Mouse (Mus musculus) monocyte, adult 2 months (primary cell): ENCODE measurements around the gene Zfp553.

ENCODE experiments used
- DNase-seq, 2 experiments: peaks; one replicate each; pipeline ENCODE4 v3.0.0; 2022; ENCODE audit warnings: low spot score in 2 of 2, low read depth in 1 of 2

The Zfp553 gene

DNA sequence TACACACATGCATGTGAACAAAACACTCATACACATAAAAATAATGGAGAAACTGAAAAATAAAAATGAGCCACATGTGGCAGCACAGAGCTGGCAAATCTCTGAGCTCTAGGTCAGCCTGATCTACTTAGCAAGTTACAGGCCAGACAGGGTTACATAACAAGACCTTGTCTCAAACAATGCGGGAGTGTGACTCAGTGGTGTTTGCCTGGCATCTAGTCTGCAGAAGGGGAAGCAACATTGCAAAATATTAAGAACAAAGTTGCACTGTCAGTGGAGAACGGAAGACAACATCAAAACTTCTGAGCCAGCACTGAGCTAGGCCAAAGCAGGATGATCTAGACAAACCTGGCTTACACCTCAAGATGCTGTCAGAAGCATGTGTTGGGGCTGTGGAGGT is 37.4 kb downstream of the Zfp553 start:
- DNase-seq: peak in 1 of 2 experiments; percentile 27

DNA sequence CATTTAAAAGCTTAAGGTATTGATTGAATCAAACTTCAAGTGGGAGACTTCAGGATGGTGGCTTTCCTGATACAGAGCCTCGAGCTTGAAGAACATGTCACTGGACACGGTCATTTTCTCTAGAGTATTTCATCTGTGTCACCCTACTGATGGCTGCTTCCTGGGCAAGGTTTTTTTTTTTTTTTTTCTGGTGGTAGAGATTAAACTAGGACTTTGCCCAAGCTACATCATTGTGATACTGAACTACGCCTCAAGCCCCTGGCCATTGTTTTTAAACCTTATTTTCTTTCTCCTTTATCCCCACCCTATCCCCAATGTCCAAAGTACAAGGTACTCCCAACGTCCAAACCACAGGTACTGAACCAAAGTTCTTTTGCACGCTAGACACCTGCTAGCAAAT is 37.8 kb downstream of the Zfp553 start:
- DNase-seq: no peak

- no peak for DNase-seq
These were observed 38.2 kb downstream of the Zfp553 start for GRCm38 (mm10) chr7:127271093-127271492.

GRCm38 (mm10) chr7:127272566-127272965 is 39.7 kb downstream of the Zfp553 start:
- DNase-seq: no peak

- no peak for DNase-seq
These were observed 40.5 kb downstream of the Zfp553 start for GRCm38 (mm10) chr7:127273118-127273923.

DNA sequence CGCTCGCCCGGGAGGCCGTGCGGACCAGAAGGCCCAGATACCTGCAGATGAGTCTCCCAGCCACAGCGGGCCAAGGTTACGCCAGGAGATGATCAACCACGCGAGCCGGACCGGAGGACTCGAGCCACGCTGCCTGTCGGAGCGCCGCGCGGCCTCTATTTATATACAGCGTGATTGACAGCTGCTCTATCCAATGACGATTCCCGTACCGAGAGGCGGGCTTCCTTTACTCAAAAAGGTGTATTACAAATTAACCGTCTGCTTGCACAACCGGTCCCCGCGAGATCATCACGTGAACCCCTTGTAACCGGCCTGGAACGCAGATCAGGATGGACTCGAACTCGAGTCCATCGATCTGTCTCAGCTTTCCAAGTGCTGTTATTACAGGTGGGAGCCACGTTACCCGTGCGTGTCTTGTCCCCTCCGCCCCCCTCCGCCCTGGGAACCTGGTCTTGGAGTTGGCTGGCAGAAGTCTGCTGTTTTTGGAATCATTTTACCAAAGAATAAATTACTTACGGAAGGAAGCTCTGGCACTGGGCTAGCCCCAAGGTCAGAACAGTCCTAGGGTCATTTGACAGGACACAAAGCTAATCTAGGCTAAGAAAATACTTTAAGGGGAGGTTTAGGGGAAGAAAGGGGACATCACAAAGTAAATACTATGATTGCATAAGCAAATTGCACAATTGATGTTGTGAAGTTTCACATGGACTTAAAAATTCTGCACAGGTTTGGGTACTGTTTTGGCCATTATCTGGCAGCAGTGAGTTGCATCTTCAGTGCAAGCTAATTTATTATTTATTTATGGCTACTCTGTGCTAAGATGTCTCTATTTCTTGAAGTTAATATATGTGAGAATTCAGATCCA is 41.3 kb downstream of the Zfp553 start, which contains the start of gene Sephs2:
Gene Sephs2, minus strand, starts transcription at position 131 of the 865 bp plus-strand sequence.
- peak; percentile 76 to 88 for DNase-seq

DNA sequence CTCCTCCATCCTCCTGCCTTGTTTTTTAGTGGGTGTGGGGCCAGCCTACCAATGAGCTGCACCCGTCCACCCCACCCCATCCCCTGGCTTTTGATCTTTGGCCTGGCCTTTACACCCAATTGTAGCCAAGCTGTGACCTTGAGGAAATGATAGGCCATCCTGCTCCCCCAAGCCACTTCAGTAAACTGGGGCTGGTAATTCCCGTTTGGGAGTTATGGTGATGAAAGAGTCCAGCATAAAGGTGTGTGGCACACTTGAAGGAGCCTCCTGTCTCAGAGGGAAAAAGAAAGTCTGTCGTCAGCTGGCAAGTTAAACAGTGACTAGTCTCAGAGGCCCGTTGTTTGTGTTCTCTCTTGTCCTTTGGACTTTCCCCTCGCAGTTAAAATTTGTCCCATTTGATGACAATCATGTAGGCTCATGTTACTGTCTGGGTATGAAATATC is 43.7 kb downstream of the Zfp553 start:
- no peak for DNase-seq

DNA sequence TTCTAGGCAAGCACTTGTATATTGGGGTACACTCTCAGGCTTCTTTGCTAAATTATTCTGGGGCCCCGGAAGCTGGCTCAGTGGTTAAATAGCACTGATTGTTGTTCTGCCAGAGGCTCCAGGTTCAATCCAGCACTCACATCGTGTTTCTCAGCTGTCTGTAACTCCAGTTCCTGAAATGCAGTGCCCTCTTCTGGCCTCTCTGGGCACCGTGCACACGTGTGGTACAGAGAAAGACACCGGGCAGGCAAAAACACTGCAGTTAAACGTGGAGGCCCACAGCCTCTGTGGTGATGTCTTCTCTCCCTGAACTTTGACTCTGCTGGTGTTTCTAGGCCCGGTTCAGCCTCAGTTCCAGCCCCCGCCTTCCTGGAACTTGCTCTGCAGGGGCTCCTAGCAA is 45.5 kb downstream of the Zfp553 start:
- DNase-seq: no peak

DNA sequence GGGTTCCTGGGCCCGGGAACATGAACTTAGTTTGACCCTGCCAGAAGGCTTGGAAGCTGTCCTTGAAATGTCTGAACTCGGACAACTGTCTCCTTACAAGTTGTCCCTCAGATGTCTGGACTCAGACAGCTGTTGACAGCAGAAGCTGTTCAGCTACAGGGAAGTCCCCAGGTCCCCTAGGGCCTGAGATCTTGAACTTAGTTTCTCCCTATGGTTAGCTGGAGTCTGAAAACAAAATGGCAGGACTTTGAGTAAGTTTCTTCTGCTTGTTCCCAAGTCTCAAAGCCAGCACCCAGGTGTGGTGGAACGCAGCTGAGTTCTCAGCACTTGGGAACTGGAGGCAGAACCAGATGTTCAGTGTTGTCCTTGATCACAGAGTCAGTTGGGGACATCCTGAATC is 47.2 kb downstream of the Zfp553 start:
- DNase-seq: no peak

DNA sequence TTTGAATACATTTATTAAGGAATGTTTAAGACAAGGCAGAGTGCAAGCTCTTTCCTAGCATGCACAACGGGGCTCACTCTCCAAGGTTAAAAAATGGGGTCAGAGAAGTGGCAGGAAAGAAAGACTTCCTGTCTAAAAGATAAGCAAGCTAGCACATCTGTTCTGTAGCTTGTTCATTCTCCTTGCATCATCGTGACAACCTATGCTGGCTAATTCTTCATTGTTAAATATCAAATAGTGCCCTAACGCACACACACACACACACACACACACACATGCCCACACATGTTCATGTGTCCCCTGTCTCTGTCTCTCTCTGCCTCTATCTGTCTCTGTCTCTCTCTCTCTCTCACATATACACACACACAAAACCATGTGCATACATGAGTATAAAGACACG is 48.3 kb downstream of the Zfp553 start:
- DNase-seq: no peak

DNA sequence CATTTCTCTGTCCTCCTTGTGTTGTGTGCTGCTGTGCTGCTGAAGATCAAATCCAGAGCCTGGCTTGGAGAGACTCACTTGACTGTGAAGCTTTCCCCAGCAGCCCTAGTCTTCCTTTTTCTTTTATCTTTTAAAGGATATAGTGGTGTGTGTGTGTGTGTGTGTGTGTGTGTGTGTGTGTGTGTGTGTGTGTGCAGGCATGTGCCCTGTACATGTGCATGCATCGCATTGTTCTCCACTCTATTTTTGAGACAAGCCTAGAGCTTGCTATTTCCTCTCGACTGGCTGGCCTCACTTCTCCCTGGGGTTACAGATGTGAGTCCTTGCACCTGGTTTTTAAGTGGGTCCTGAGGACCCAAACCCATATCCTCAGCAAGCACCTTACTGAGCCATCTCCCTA is 49.3 kb downstream of the Zfp553 start:
- no peak for DNase-seq

- no peak for DNase-seq
These were observed 52.3 kb downstream of the Zfp553 start for GRCm38 (mm10) chr7:127285154-127285553.
